Mouse (Mus musculus): Measurements from ENCODE around the gene Wdr46.

DNA sequence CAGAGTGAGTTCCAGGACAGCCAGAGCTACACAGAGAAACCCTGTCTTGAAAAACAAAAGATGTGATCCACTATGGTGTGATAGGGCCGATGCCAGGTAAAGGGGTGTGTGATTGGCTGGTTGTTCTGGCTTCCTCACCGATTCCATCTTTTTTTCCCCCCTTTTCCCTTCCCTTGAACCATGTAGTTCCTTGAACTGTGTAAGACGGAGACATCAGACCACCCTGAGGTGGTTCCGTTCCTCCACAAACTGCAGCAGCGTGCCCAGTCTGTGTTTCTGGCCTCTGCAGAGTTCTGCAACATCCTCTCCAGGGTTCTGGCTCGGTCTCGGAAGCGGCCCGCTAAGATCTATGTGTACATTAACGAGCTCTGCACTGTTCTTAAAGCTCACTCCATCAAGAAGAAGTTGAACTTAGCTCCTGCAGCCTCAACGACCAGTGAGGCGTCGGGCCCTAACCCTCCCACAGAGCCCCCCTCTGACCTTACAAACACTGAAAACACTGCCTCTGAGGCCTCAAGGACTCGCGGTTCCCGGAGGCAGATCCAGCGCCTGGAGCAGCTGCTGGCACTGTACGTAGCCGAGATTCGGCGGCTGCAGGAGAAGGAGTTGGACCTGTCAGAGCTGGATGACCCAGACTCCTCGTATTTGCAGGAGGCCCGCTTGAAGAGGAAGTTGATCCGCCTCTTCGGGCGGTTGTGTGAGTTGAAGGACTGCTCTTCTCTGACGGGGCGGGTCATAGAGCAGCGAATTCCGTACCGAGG lies 29.2 kb upstream of the Wdr46 start:
- peak; percentile 14; the same call in 1 of the 2 replicates for TF ChIP-seq CTCF (IDR thresholded peaks at IDR 0.05; ENCODE audit: extremely low read depth, insufficient read length, insufficient replicate concordance, low read depth, low read length)
- no peak for TF ChIP-seq POLR2A (IDR thresholded peaks at IDR 0.05; ENCODE audit: low read depth, low read length)
